Mouse (Mus musculus) E14TG2a.4 (cell line): ENCODE data around the gene Zbed6.

ENCODE experiments used
- CTCF ChIP-seq: conservative IDR thresholded peaks from 2 replicates; pipeline ENCODE4 v1.5.1; 2014; ENCODE audit warnings: low read length
- POU5F1 ChIP-seq: IDR thresholded peaks from 2 replicates; pipeline ENCODE4 v1.6.1; 2014; ENCODE audit warnings: low read length, borderline replicate concordance

DNA sequence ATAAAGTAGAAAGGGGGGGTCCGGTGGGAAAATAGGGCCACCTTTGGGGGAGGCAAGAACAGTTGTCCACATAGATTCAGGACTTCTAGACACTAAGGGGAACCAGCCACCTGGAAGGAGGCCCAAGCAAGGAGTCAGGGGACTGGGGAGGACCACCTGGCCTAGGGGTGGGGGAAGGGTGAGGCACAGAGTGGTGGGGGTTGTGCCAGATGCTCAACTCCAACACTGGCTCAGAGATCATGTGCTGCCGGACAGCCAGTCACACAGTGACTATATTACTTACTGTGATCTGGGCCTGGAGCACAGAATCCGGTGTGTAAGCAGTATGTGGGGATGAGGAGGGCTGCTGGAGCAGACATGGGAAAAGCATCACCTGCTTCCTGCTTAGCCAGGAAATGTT is 48.6 kb upstream of the Zbed6 start:
- TF ChIP-seq CTCF: no peak
- no peak for TF ChIP-seq POU5F1
